Mouse (Mus musculus) stomach, postnatal 0 days (tissue): ENCODE measurements at regions not wholly inside any gene's neighbourhood (a gene's known extent, or its start where the extent isn't known, plus 50 kb on each side); places are given as distances from the start of the nearest gene placed in this dataset.

ENCODE experiments used
- ATAC-seq: fragments of 200-750 bp; cut with Nextera tagmentation; 2 replicates; pipeline ENCODE4 v1.8.0; 2017; ENCODE audit not compliant: low FRiP score, low TSS enrichment
- DNase-seq: peaks from one replicate; pipeline ENCODE4 v3.0.0-alpha.2; 2016; ENCODE audit warnings: low spot score
- H3K27ac ChIP-seq: fragments of 300-500 bp; sonication (generic); replicated peaks from 2 replicates; pipeline ENCODE4 v1.5.1; 2014; ENCODE audit warnings: mild to moderate bottlenecking, control low read depth
- H3K27me3 ChIP-seq: fragments of 300-500 bp; sonication (generic); 2 replicates; pipeline ENCODE4 v1.6.1; 2014; ENCODE audit warnings: low read length; ENCODE audit not compliant: control insufficient read depth, insufficient read depth
- H3K36me3 ChIP-seq: fragments of 300-500 bp; sonication (generic); 2 replicates; pipeline ENCODE4 v1.6.1; 2014; ENCODE audit warnings: low read length, mixed read lengths; ENCODE audit not compliant: control insufficient read depth, insufficient read depth
- H3K4me1 ChIP-seq: fragments of 300-500 bp; sonication (generic); replicated peaks from 2 replicates; pipeline ENCODE4 v1.6.1; 2014; ENCODE audit warnings: antibody characterized with exemption; ENCODE audit not compliant: control insufficient read depth, insufficient read depth
- H3K4me2 ChIP-seq: fragments of 300-500 bp; sonication (generic); replicated peaks from 2 replicates; pipeline ENCODE4 v1.6.1; 2014; ENCODE audit warnings: low read depth, mild to moderate bottlenecking, control low read depth, moderate library complexity
- H3K4me3 ChIP-seq: fragments of 300-500 bp; sonication (generic); 2 replicates; pipeline ENCODE4 v1.5.1; 2014; ENCODE audit warnings: low read depth, low read length, control low read depth
- H3K9ac ChIP-seq: fragments of 300-500 bp; sonication (generic); 2 replicates; pipeline ENCODE4 v1.6.1; 2014; ENCODE audit warnings: mild to moderate bottlenecking, low read length, control low read depth, mixed read lengths
- H3K9me3 ChIP-seq: fragments of 300-500 bp; sonication (generic); 2 replicates; pipeline ENCODE4 v1.6.1; 2016; ENCODE audit warnings: low read length; ENCODE audit not compliant: control insufficient read depth
- CTCF ChIP-seq: IDR thresholded peaks from 2 replicates; pipeline ENCODE4 v1.5.1; 2016; ENCODE audit warnings: antibody characterized with exemption, low read depth, mild to moderate bottlenecking, moderate library complexity
- EP300 ChIP-seq: optimal IDR thresholded peaks from 2 replicates; pipeline ENCODE3; 2016; ENCODE audit warnings: antibody characterized with exemption
- WGBS: fragments of 180-500 bp; shearing (Covaris S2); extraction: QIAGEN DNeasy Blood & Tissue Kit; methylation state at CpG from one replicate; pipeline ENCODE4 v1.1.7; 2014; 5-methylcytosine and 5-hydroxymethylcytosine counted together

- H3K9me3 ChIP-seq, result no peaks in the 10 kb centered on the region
- no peak overlapping the region for H3K27ac ChIP-seq
- H3K4me1 ChIP-seq, result no peaks in the 10 kb centered on the region
- no peak overlapping the region for H3K9ac ChIP-seq
- DNase-seq (no peak), ATAC-seq (no peak)
- no peak for TF ChIP-seq EP300
- TF ChIP-seq CTCF, result no peak
- no peaks in the 10 kb centered on the region for H3K27me3 ChIP-seq
- H3K36me3 ChIP-seq, result no peaks in the 10 kb centered on the region
- H3K4me2 ChIP-seq, result no peak overlapping the region
- 63% methylated on average over 2 of the region's 2 CpGs for WGBS
- no peak overlapping the region for H3K4me3 ChIP-seq
These were observed 208.7 kb upstream of the Tmtc4 start for GRCm38 (mm10) chr14:123192574-123192973.

GRCm38 (mm10) chr14:123190729-123191128, 206.9 kb upstream of the Tmtc4 start:
- no peaks in the 10 kb centered on the region for H3K4me1 ChIP-seq
- DNase-seq, result no peak
- H3K27ac ChIP-seq, result no peak overlapping the region
- no peak overlapping the region for H3K4me3 ChIP-seq
- no peaks in the 10 kb centered on the region for H3K36me3 ChIP-seq
- TF ChIP-seq CTCF (no peak), EP300 (no peak)
- H3K27me3 ChIP-seq, result no peaks in the 10 kb centered on the region
- no peak overlapping the region for H3K4me2 ChIP-seq
- no peaks in the 10 kb centered on the region for H3K9me3 ChIP-seq
- H3K9ac ChIP-seq, result no peak overlapping the region
- ATAC-seq, result no peak

GRCm38 (mm10) chr14:123187270-123188058, 203.6 kb upstream of the Tmtc4 start:
- 54% methylated on average over 11 of the region's 11 CpGs for WGBS
- Histone ChIP-seq H3K4me2 (no peak overlapping the region), H3K9ac (no peak overlapping the region), H3K27me3 (no peaks in the 10 kb centered on the region), H3K27ac (no peak overlapping the region), H3K4me3 (no peak overlapping the region), H3K36me3 (no peaks in the 10 kb centered on the region), H3K4me1 (no peaks in the 10 kb centered on the region), H3K9me3 (no peaks in the 10 kb centered on the region)
- ATAC-seq (no peak), DNase-seq (no peak)
- TF ChIP-seq CTCF (no peak), EP300 (no peak)

DNA sequence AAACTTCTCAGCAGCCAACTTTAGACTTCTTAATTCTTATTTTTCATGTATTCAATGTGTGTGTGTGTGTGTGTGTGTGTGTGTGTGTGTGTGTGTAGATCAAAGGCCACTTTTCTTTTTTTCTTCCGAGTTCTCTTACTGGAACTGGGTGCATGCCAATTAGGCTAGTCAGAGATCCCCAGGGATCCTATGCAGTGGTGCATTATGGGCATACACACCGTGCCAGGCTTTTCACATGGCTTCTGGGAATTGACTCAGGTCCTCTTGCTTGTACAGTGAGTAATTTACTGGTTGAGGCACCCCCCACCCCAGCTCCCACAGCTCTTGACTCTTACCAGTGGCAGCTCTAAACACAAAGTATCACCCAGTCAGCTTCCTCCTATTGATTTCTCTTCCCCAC, 189.3 kb upstream of the Tmtc4 start:
- ATAC-seq, result no peak
- H3K36me3 ChIP-seq, result no peaks in the 10 kb centered on the region
- peak; percentile 13 for DNase-seq
- no peak overlapping the region for H3K4me3 ChIP-seq
- TF ChIP-seq EP300, result no peak
- no peak for TF ChIP-seq CTCF
- no peaks in the 10 kb centered on the region for H3K4me1 ChIP-seq
- H3K4me2 ChIP-seq, result no peak overlapping the region
- no peak overlapping the region for H3K9ac ChIP-seq
- no peak overlapping the region for H3K27ac ChIP-seq
- no peaks in the 10 kb centered on the region for H3K9me3 ChIP-seq
- H3K27me3 ChIP-seq, result no peaks in the 10 kb centered on the region
- 51% methylated on average over 2 of the region's 2 CpGs for whole genome bisulfite sequencing

DNA sequence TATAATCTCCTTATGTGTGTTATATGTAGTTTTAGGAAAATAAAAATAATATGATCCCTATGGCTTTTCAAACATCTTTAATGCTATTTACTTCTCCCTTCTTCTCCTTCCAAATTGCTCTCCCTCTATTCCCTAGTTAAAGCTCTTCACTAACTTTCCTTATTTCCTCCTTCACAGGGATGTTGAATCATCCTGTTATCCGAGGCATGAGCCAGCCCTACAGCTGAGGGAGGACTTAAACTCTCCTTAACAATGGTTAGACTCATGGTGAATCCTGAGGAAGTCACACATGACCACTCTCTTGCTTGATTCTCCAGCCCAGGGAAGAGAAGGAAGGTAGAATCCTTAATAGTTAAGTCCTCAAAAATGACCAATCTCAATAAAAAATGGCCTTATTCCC, 188.0 kb upstream of the Tmtc4 start:
- Histone ChIP-seq H3K9me3 (no peaks in the 10 kb centered on the region), H3K27me3 (no peaks in the 10 kb centered on the region), H3K4me3 (no peak overlapping the region), H3K4me2 (no peak overlapping the region), H3K36me3 (no peaks in the 10 kb centered on the region), H3K9ac (no peak overlapping the region), H3K4me1 (no peaks in the 10 kb centered on the region), H3K27ac (no peak overlapping the region)
- TF ChIP-seq CTCF, result no peak
- TF ChIP-seq EP300, result no peak
- DNase-seq (no peak), ATAC-seq (no peak)
- WGBS, result 32% methylated on average over 1 of the region's 1 CpGs

GRCm38 (mm10) chr14:123163842-123164241, 180.0 kb upstream of the Tmtc4 start:
- Histone ChIP-seq H3K27me3 (no peaks in the 10 kb centered on the region), H3K4me2 (no peak overlapping the region), H3K4me1 (no peaks in the 10 kb centered on the region), H3K4me3 (no peak overlapping the region), H3K9ac (no peak overlapping the region), H3K9me3 (no peaks in the 10 kb centered on the region), H3K27ac (no peak overlapping the region), H3K36me3 (no peaks in the 10 kb centered on the region)
- no peak for DNase-seq
- no peak for TF ChIP-seq EP300
- TF ChIP-seq CTCF, result no peak
- 66% methylated on average over 4 of the region's 4 CpGs for WGBS
- ATAC-seq, result no peak
